15 mouse cellular contexts compared by ENCODE assay signal in genomic region chr9:118799105-118799504, GRCm38 (mm10).
DNase-seq lines count a peak whose midpoint lies in the region; ATAC-seq lines count a peak whose summit lies in the region.
"Had no signal": no experiment of that assay in that cellular context is flagged by ENCODE, and none has a peak within 500 bp of the region (broad histone marks: within the 10 kb centered on the region; RNA-seq: fewer than 3 reads in every experiment).

No protein-coding gene starts in this region.

- peaks cover 4% of the 10 kb centered on the region; the same call in 1 of the 2 replicates for H3K4me1 ChIP-seq in hindbrain, embryonic 14.5 days (replicated peaks; ENCODE audit: control insufficient read depth, insufficient read depth, low read length)
- H3K4me1 ChIP-seq in hindbrain, embryonic 11.5 days (replicated peaks; ENCODE audit: control insufficient read depth, insufficient read depth, low read length) = no peaks in the 10 kb centered on the region
- H3K4me1 ChIP-seq in neural tube, embryonic 13.5 days (replicated peaks) = peaks cover 25% of the 10 kb centered on the region
- H3K4me1 ChIP-seq in neural tube, embryonic 15.5 days = no peaks in the 10 kb centered on the region
- H3K4me1 ChIP-seq: liver, embryonic 15.5 days; megakaryocyte, embryonic 14.5 days had no signal

- 0 out of 2 replicates have a peak overlapping the region, but pooled peaks have one; percentile 4 for H3K9ac ChIP-seq in hindbrain, embryonic 14.5 days
- no peak overlapping the region for H3K9ac ChIP-seq in hindbrain, embryonic 11.5 days (ENCODE audit: low read depth, low read length)
- H3K9ac ChIP-seq in neural tube, embryonic 13.5 days = no peak overlapping the region
- H3K9ac ChIP-seq in neural tube, embryonic 15.5 days (replicated peaks) = no peak overlapping the region
- H3K9ac ChIP-seq: embryonic facial prominence, embryonic 12.5 days; liver, embryonic 15.5 days had no signal

- no peak overlapping the region; the same call in 1 of the 2 replicates for H3K27ac ChIP-seq in hindbrain, embryonic 14.5 days
- H3K27ac ChIP-seq in hindbrain, embryonic 11.5 days (ENCODE audit: low read depth, low read length) = no peak overlapping the region
- 0 out of 2 replicates have a peak overlapping the region, but pooled peaks have one; percentile 9 for H3K27ac ChIP-seq in neural tube, embryonic 13.5 days (replicated peaks)
- no peak overlapping the region for H3K27ac ChIP-seq in neural tube, embryonic 15.5 days (replicated peaks)
- H3K27ac ChIP-seq: embryonic facial prominence, embryonic 12.5 days; liver, embryonic 15.5 days had no signal

- no peak overlapping the region for H3K4me2 ChIP-seq in hindbrain, embryonic 14.5 days (replicated peaks)
- no peak overlapping the region for H3K4me2 ChIP-seq in hindbrain, embryonic 11.5 days (replicated peaks; ENCODE audit: low read depth, low read length)
- no peak overlapping the region for H3K4me2 ChIP-seq in neural tube, embryonic 13.5 days
- no peak overlapping the region for H3K4me2 ChIP-seq in neural tube, embryonic 15.5 days
- H3K4me2 ChIP-seq: embryonic facial prominence, embryonic 12.5 days; liver, embryonic 15.5 days had no signal

- 65% methylated on average over 7 of the region's 7 CpGs for WGBS in hindbrain, embryonic 14.5 days
- 82% methylated on average over 7 of the region's 7 CpGs for WGBS in hindbrain, embryonic 11.5 days
- 72% methylated on average over 7 of the region's 7 CpGs for WGBS in neural tube, embryonic 13.5 days
- 68% methylated on average over 7 of the region's 7 CpGs for WGBS in neural tube, embryonic 15.5 days

- no peak overlapping the region for H3K4me3 ChIP-seq in hindbrain, embryonic 14.5 days (replicated peaks; ENCODE audit: low read length)
- H3K4me3 ChIP-seq in hindbrain, embryonic 11.5 days (ENCODE audit: low read depth, low read length) = no peak overlapping the region
- no peak overlapping the region for H3K4me3 ChIP-seq in neural tube, embryonic 13.5 days
- H3K4me3 ChIP-seq in neural tube, embryonic 15.5 days (replicated peaks) = no peak overlapping the region
- H3K4me3 ChIP-seq: embryonic facial prominence, embryonic 12.5 days; liver, embryonic 15.5 days; megakaryocyte, embryonic 14.5 days; myocyte had no signal

- H3K36me3 ChIP-seq in hindbrain, embryonic 14.5 days (replicated peaks; ENCODE audit: control insufficient read depth, insufficient read depth) = no peaks in the 10 kb centered on the region
- no peaks in the 10 kb centered on the region for H3K36me3 ChIP-seq in hindbrain, embryonic 11.5 days (ENCODE audit: control insufficient read depth, insufficient read depth, low read length)
- no peaks in the 10 kb centered on the region for H3K36me3 ChIP-seq in neural tube, embryonic 13.5 days
- H3K36me3 ChIP-seq in neural tube, embryonic 15.5 days = no peaks in the 10 kb centered on the region
- H3K36me3 ChIP-seq: embryonic facial prominence, embryonic 12.5 days; liver, embryonic 15.5 days had no signal

- ATAC-seq in hindbrain, embryonic 14.5 days (ENCODE audit: low FRiP score) = no peak
- ATAC-seq in hindbrain, embryonic 11.5 days (ENCODE audit: low FRiP score) = no peak
- ATAC-seq in neural tube, embryonic 13.5 days (ENCODE audit: low read depth) = no peak
- no peak for ATAC-seq in neural tube, embryonic 15.5 days (ENCODE audit: low FRiP score)

- no peaks in the 10 kb centered on the region for H3K9me3 ChIP-seq in hindbrain, embryonic 14.5 days (ENCODE audit: control insufficient read depth, low read length)
- H3K9me3 ChIP-seq in hindbrain, embryonic 11.5 days (ENCODE audit: control insufficient read depth, low read length) = no peaks in the 10 kb centered on the region
- no peaks in the 10 kb centered on the region for H3K9me3 ChIP-seq in neural tube, embryonic 13.5 days
- H3K9me3 ChIP-seq in neural tube, embryonic 15.5 days (replicated peaks) = no peaks in the 10 kb centered on the region
- H3K9me3 ChIP-seq: embryonic facial prominence, embryonic 12.5 days; liver, embryonic 15.5 days had no signal

- no peaks in the 10 kb centered on the region for H3K27me3 ChIP-seq in hindbrain, embryonic 14.5 days (ENCODE audit: control insufficient read depth, insufficient read depth, low read length)
- H3K27me3 ChIP-seq in hindbrain, embryonic 11.5 days (ENCODE audit: control insufficient read depth, insufficient read depth, low read length) = no peaks in the 10 kb centered on the region
- no peaks in the 10 kb centered on the region for H3K27me3 ChIP-seq in neural tube, embryonic 13.5 days
- H3K27me3 ChIP-seq in neural tube, embryonic 15.5 days (replicated peaks) = no peaks in the 10 kb centered on the region
- H3K27me3 ChIP-seq: embryonic facial prominence, embryonic 12.5 days; liver, embryonic 15.5 days had no signal

- DNase-seq in cerebellum, adult 9-11 months = peak; percentile 2
- DNase-seq in cerebellum, adult 18-20 months = no peak
- no peak for DNase-seq in hindbrain, embryonic 14.5 days (ENCODE audit: low spot score)
- DNase-seq in hindbrain, embryonic 11.5 days (ENCODE audit: low spot score) = no peak
- peak; percentile 26 for DNase-seq in retina, embryonic 14.5 days (ENCODE audit: low spot score)
- DNase-seq in cerebellum, adult 8-10 months = no peak
- DNase-seq: adrenal gland, postnatal 14 days; cerebellum, adult 11 months; thymus, postnatal 14 days had no signal

Comparison
In these comparisons a context has a peak if more than half of its experiments do, and no peak if none do; other contexts are left out.
1. DNase-seq: peak in cerebellum, adult 9-11 months (single experiment) and retina, embryonic 14.5 days (single experiment); none in cerebellum, adult 18-20 months (0 of 2), hindbrain, embryonic 14.5 days (single experiment), hindbrain, embryonic 11.5 days (single experiment) and cerebellum, adult 8-10 months (single experiment).